Mouse (Mus musculus) cerebellum, postnatal 4 days (tissue): Measurements from ENCODE around the gene Smc3.

ENCODE experiments used
- DNase-seq, 2 experiments: peaks; one replicate each; pipeline ENCODE4 v3.0.0; 2022; ENCODE audit warnings: low spot score in 2 of 2, mixed read lengths in 1 of 2

Gene Smc3

GRCm38 (mm10) chr19:53599757-53600539 lies at the start of gene Smc3:
TSS of gene Smc3 (plus strand) at chr19:53600398.
- peak; percentile 99 to 100 for DNase-seq

DNA sequence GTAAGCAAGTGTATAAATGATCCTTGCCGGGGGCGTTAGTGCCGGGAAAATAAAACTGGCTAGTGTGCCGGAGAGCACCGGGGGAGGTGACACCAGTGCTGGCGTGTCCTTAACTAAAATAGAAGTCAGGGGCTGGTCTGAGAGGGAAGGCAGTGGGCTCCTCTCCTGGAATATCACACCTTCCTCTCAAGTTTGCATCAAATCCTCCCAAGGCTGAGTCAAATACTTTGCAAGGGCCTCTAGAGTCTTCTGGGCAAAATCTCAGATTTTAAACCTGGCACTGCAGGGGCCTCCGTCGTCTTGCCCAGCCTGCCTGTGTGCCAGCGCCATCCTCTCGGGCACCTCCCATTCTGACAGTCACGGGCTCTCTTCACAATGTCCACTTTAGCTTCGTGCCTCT lies 49.2 kb upstream of the Smc3 start:
- no peak for DNase-seq

- no peak for DNase-seq
Measured at GRCm38 (mm10) chr19:53552216-53552786, 47.9 kb upstream of the Smc3 start.

DNA sequence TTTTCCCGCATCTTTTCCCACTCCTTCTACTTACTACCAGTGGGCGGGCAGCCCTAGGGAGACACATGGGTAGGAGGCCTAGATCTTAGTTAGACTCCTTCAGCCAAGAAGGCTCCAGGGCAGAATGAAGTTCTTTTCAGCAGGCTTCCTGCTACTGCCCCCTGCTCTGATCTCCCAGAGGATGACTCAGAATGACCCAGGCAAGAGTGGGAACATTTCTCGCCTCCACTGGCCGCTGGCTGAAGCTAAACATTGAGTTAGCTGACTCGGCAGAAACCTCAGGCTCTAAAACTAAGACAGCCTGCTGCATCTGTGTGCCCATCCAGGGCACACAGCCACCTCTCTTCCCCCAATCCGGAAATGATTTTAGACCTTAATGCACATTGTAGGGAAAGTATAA lies 47.4 kb upstream of the Smc3 start:
- DNase-seq: no peak

GRCm38 (mm10) chr19:53554402-53554801 lies 45.8 kb upstream of the Smc3 start:
- DNase-seq: no peak

GRCm38 (mm10) chr19:53554981-53555616 lies 45.1 kb upstream of the Smc3 start:
- no peak for DNase-seq

DNA sequence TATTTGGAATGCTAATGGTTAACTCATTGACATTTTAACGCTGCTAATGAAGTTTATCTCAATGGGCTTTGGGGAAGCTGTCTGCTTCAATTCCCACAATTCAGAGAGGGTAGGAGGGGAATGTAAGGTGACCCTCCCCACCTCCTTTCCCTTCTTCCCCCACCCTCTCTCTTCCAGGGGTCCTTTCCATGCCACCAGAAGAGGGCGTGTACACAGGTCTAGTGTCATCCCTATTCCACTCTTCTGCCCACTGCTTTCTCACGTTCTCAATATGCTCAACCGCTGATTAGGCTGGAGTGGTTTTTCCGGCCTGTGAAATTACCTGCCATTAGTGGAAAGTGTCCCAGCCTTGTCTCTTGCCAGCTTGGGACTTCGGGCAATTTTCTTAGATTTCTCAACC lies 43.4 kb upstream of the Smc3 start:
- DNase-seq: no peak

- no peak for DNase-seq
Measured at GRCm38 (mm10) chr19:53557267-53557936, 42.8 kb upstream of the Smc3 start.

GRCm38 (mm10) chr19:53560436-53560835 lies 39.8 kb upstream of the Smc3 start:
- no peak for DNase-seq

- DNase-seq: no peak
Measured at GRCm38 (mm10) chr19:53564174-53564573, 36.0 kb upstream of the Smc3 start.

DNA sequence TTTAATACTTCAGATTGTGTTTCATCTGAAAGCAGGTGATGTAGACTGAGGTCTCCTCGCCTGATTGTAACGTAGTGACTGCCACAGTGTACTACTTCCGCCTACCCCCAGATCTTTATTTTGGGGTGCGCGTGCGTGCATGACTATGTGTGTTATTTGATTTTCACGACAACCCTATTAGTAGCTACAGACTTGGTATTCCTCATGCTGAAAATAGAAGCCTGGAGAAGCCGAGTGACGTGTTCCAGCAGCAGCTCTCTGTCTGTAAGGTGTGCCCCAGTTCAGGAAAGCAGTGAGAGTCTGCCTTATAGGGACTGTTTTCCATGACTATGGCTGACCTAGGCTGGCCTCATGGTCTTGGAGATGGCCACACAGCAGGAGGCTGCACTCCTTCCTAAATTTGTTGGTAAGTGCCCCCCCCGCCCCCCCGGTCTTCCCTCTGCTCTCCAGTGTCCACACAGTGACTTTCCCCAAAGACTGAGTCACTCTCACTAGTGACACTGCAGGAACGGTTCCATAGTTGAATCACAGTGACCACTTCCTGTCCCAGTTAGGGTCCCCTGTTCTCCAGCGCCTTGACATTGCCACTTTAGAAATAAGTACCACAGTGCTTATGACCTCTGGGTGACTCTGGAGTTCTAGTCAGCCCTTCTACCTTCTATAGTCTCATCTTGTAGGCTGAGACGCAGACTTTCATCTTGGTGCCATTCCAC lies 34.5 kb upstream of the Smc3 start:
- no peak for DNase-seq

GRCm38 (mm10) chr19:53567864-53568263 lies 32.3 kb upstream of the Smc3 start:
- DNase-seq: no peak

- DNase-seq: no peak
Measured at GRCm38 (mm10) chr19:53568553-53568952, 31.6 kb upstream of the Smc3 start.

- DNase-seq: no peak
Measured at GRCm38 (mm10) chr19:53571056-53571455, 29.1 kb upstream of the Smc3 start.

GRCm38 (mm10) chr19:53571501-53572428 lies 28.4 kb upstream of the Smc3 start:
- no peak for DNase-seq

DNA sequence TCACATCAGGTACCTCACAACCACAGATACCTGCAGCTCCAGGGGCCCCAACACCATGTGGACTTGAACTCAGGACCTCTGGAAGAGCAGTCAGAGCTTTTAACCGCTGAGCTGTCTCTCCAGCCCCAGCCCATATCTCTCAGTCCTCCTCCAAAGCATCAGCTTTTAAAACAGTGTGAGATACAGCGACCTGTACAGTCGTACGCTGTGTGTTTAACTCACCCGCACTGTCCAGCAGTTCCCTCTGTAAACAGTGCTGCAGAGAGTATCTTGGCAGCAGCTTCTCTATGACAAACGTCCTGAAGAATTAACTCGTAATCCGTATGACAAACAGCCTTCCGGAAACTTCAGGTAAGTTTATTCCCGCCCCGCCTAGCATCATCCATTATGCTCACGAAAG lies 27.6 kb upstream of the Smc3 start:
- DNase-seq: no peak

GRCm38 (mm10) chr19:53573151-53573550 lies 27.0 kb upstream of the Smc3 start:
- no peak for DNase-seq

DNA sequence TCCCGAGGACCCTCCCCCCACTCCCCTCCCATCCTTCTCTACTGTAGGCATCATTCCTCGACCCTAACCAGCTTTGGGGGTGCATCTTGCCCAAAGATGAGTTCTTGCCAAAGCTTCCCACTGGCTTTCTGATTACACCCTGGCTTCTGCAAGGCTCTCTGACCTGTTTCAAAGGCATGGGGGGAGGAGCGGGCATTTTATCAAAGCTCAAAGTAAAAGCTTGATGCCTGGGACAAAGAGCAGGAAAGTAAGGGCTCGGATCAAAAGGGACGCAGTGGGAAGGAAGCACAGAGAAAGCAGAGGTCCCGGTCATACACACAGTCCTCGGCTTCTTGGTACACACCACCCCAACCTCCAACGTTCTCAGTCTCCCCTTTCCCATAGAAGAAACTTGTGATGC lies 26.1 kb upstream of the Smc3 start:
- no peak for DNase-seq

- DNase-seq: no peak
Measured at GRCm38 (mm10) chr19:53574546-53574945, 25.7 kb upstream of the Smc3 start.

DNA sequence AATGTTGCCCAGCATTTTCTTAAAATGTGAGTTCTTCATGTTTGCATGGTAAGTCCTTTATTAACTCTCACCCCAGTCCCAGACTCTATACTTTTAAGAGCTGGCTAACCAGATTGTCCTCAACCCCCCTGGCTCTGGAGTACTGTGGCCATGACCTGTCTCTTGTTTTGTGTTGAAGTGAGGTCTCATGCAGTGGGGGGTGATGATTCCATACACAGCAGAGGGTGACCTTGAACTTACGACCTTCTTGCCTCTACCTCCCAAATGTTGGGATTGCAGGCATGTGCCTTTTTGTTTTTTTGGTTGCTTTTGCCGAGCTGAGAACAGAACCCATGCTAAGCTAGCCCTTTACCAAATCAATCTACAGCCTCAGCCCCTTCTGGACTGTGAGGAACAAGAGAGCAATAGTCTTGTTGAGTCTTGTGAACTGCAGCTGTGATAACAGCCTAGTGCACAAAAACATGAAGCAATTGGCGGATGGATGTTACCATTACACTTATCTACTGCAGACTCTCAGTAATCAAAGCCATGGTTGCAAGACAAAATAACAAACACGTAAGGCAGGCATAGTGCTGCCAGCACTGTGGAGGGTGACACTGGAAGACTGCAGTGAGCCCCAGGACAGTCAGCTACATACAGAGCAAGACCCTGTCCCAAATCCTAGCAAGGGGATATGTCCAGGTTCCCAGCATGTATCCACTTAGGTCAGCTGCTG lies 24.7 kb upstream of the Smc3 start:
- no peak for DNase-seq
